Mouse (Mus musculus): ENCODE results near the gene Tnp2.

DNA sequence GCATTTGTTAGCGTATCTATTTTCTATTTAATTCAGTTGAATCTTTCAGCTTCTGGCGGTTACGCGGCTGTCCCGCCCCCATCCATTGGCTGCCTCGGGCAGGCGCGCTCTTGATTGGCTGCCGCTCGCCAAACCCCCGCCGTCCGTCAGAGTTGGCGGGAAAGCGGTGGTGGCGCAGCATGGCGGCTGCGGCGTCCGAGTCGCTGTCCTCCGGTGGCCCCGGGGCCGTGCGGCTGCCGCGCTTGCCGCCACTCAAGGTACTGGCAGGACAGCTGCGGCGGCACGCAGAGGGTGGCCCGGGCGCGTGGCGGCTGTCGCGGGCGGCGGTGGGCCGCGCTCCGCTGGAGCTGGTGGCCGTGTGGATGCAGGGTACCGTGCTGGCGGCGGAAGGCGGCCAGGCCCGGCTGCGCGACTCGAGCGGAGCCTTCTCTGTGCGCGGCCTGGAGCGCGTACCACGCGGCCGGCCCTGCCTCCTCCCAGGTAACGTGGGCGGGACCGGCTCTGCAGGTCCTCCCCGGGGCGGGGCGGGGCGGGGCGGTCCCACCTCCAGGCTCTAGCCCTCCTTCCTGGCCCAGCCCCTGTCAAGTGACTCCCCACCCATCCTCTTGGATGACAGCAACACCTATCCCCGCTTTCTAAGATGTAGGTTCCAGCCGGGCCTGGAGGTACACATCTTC is 46.6 kb upstream of the Tnp2 start, which contains the start of gene Rmi2:
- no peak for TF ChIP-seq CHD2 (IDR thresholded peaks at IDR 0.05; ENCODE audit: low read depth, low read length)
- no peak for TF ChIP-seq MAFK (IDR thresholded peaks at IDR 0.05; ENCODE audit: insufficient read depth, low read depth, low read length)
- TF ChIP-seq HCFC1 (IDR thresholded peaks at IDR 0.05; ENCODE audit: borderline replicate concordance, insufficient read depth, low read length), result no peak; the same call in 1 of the 2 replicates
